Mouse (Mus musculus) left cerebral cortex, adult 8-10 months (tissue): ENCODE data around the gene Ddx10. TPM values are rescaled to one million over a fixed set of nuclear protein-coding genes. Genes with fewer than 3 reads are reported as not detected.

Source experiments
- total RNA-seq, 4 experiments: library from RNA; stranded (reverse); gene quantifications; 2 replicates each; pipeline ENCODE4 v1.2.4; 2022

The Ddx10 gene
- total RNA-seq, 4 experiments from 2014 or later = 20.0 to 22.1 (median 21.0) TPM

Other genes starting within 250 kb of the Ddx10 start
- 10 to 100 TPM; 19.7 to 23.3 (median 21.4) TPM for gene Exph5, start 53.6 kb upstream of the Ddx10 start, total RNA-seq
- gene Kdelc2, start 136.0 kb upstream of the Ddx10 start, total RNA-seq = 1 to 10 TPM; 5.9 to 7.3 (median 6.9) TPM
- gene 4930550C14Rik, start 154.3 kb upstream of the Ddx10 start, total RNA-seq = 1 to 10 TPM in 2 of 4 experiments, under 1 TPM in 2; 0.50 to 1.6 (median 1.0) TPM